Comparison of ENCODE assay signal across 8 mouse cellular contexts in the genomic region with DNA sequence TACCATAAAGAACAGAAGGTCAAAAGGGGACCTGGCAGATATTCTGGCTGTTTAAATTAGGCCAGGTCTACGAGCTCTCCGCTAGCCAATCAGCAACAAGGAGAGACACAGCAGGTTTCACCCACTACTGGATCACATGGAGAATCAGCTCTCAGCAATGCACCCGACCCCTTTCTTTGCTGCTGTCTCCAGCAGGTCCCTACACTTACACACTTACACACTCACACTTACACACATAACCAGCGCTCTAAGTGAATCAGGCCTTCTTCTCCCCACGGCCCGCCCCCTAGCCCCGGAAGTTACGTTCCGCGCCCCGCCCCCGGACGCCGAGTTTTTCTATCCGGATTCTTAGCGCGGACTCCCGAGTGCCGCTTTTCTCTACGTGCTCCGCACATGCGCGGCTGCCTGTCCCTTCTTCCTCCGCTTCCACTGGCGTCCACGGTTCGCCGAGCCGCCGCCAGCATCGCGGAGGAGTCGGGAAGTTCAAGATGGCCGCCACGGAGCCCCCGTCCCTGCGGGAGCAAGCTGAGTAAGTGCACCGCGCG. TPM values are rescaled to one million over a fixed set of nuclear protein-coding genes. Genes with fewer than 3 reads are reported as not detected.
DNase-seq lines count a peak whose midpoint lies in the region; ATAC-seq and TF ChIP-seq lines count a peak whose summit lies in the region.

A gene (plus strand): TSS at position 137 of the 545 bp plus-strand sequence.

- peak; percentile 80 to 88 for TF ChIP-seq POLR2A in MEL (IDR thresholded peaks at IDR 0.05; ENCODE audit: control insufficient read depth in 1 of 2, insufficient read depth in 1 of 2, low read depth in 1 of 2, low read length in 2 of 2, poor library complexity in 1 of 2)
- peak; percentile 62; the same call in 1 of the 2 replicates for TF ChIP-seq POLR2A in cerebellum, adult 2 months (IDR thresholded peaks at IDR 0.05; ENCODE audit: borderline replicate concordance, insufficient read depth, low read length)

- H3K36me3 ChIP-seq in MEL (ENCODE audit: control insufficient read depth in 1 of 2, insufficient read depth in 2 of 2, low read length in 2 of 2), result peaks cover 3 to 21% of the 10 kb centered on the region in 2 experiments
- no peaks in the 10 kb centered on the region for H3K36me3 ChIP-seq in forebrain, postnatal 0 days (ENCODE audit: insufficient read depth)
- H3K36me3 ChIP-seq in lung, embryonic 15.5 days, result no peaks in the 10 kb centered on the region

- H3K4me3 ChIP-seq in MEL (ENCODE audit: control insufficient read depth in 1 of 2, insufficient read depth in 1 of 2, low read depth in 2 of 2, low read length in 2 of 2), result peak within 1 kb of the TSS; percentile 87 to 89
- H3K4me3 ChIP-seq in cerebellum, adult 2 months (replicated peaks; ENCODE audit: insufficient read depth, low read depth, low read length), result peak within 1 kb of the TSS; percentile 99
- H3K4me3 ChIP-seq in forebrain, postnatal 0 days (ENCODE audit: low read depth, low read length), result peak within 1 kb of the TSS; percentile 80
- peak within 1 kb of the TSS; percentile 97 for H3K4me3 ChIP-seq in lung, embryonic 15.5 days

- no peaks in the 10 kb centered on the region for H3K9me3 ChIP-seq in MEL (replicated peaks; ENCODE audit: insufficient read depth, low read length)
- no peaks in the 10 kb centered on the region for H3K9me3 ChIP-seq in forebrain, postnatal 0 days (ENCODE audit: low read length)
- H3K9me3 ChIP-seq in lung, embryonic 15.5 days, result no peaks in the 10 kb centered on the region

- H3K9ac ChIP-seq in MEL (ENCODE audit: control insufficient read depth, low read depth, low read length, poor library complexity, severe bottlenecking), result peak within 1 kb of the TSS; percentile 90
- peak within 1 kb of the TSS; percentile 77 for H3K9ac ChIP-seq in forebrain, postnatal 0 days
- H3K9ac ChIP-seq in lung, embryonic 15.5 days, result peak within 1 kb of the TSS; percentile 98

- peak; percentile 85 for ATAC-seq in forebrain, postnatal 0 days
- peak; percentile 75 for ATAC-seq in lung, embryonic 15.5 days (ENCODE audit: borderline replicate concordance, extremely low read depth, low FRiP score, low TSS enrichment)

- peaks cover 0 to 10% of the 10 kb centered on the region in 2 experiments; a peak in 3 of 4 replicates for H3K4me1 ChIP-seq in MEL (ENCODE audit: control insufficient read depth in 1 of 2, insufficient read depth in 2 of 2, low read length in 2 of 2)
- H3K4me1 ChIP-seq in cerebellum, adult 2 months (ENCODE audit: control insufficient read depth, insufficient read depth, low read length), result peaks cover 6% of the 10 kb centered on the region; the same call in 1 of the 2 replicates
- peaks cover 12% of the 10 kb centered on the region for H3K4me1 ChIP-seq in forebrain, postnatal 0 days (ENCODE audit: insufficient read depth)
- H3K4me1 ChIP-seq in lung, embryonic 15.5 days, result peaks cover 22% of the 10 kb centered on the region

- TF ChIP-seq CTCF in MEL (IDR thresholded peaks at IDR 0.05 in 2 of 3, conservative IDR thresholded peaks at IDR 0.05 in 1 of 3; ENCODE audit: control insufficient read depth in 1 of 3, insufficient read depth in 1 of 3, low read depth in 2 of 3, low read length in 3 of 3, poor library complexity in 1 of 3, severe bottlenecking in 1 of 3), result no peak
- TF ChIP-seq CTCF in cerebellum, adult 2 months (IDR thresholded peaks at IDR 0.05; ENCODE audit: borderline replicate concordance, insufficient read depth, low read depth, low read length), result no peak
- TF ChIP-seq CTCF in forebrain, postnatal 0 days (IDR thresholded peaks at IDR 0.05; ENCODE audit: low read depth), result no peak

- H3K4me2 ChIP-seq in forebrain, postnatal 0 days (ENCODE audit: low read depth), result peak within 1 kb of the TSS; percentile 72
- peak within 1 kb of the TSS; percentile 64 for H3K4me2 ChIP-seq in lung, embryonic 15.5 days

- TF ChIP-seq RAD21 in MEL (IDR thresholded peaks at IDR 0.05; ENCODE audit: low read depth, low read length), result no peak

- WGBS in cerebellum, adult 2 months, result under 1% methylated on average over 40 of the region's 40 CpGs
- WGBS in forebrain, postnatal 0 days, result 1% methylated on average over 40 of the region's 40 CpGs
- under 1% methylated on average over 40 of the region's 40 CpGs for WGBS in lung, embryonic 15.5 days

- no peaks in the 10 kb centered on the region; a peak in 1 of 4 replicates for H3K27me3 ChIP-seq in MEL (ENCODE audit: control insufficient read depth in 1 of 2, insufficient read depth in 2 of 2, low read length in 2 of 2)
- H3K27me3 ChIP-seq in cerebellum, adult 2 months (ENCODE audit: control insufficient read depth, insufficient read depth, low read length), result no peaks in the 10 kb centered on the region
- H3K27me3 ChIP-seq in forebrain, postnatal 0 days (ENCODE audit: insufficient read depth, low read length), result no peaks in the 10 kb centered on the region
- no peaks in the 10 kb centered on the region for H3K27me3 ChIP-seq in lung, embryonic 15.5 days

- TF ChIP-seq EP300 in MEL (IDR thresholded peaks at IDR 0.05; ENCODE audit: low read depth in 1 of 2, low read length in 2 of 2), result no peak

- H3K79me2 ChIP-seq in MEL (ENCODE audit: control insufficient read depth, insufficient read depth, low read length, poor library complexity), result peaks cover 45% of the 10 kb centered on the region

- H3K27ac ChIP-seq in MEL (ENCODE audit: control insufficient read depth, low read depth, low read length), result peak within 1 kb of the TSS; percentile 97
- peak within 1 kb of the TSS; percentile 96 for H3K27ac ChIP-seq in cerebellum, adult 2 months (ENCODE audit: insufficient read depth, low read length)
- peak within 1 kb of the TSS; percentile 92 for H3K27ac ChIP-seq in forebrain, postnatal 0 days (ENCODE audit: low read depth, low read length)
- H3K27ac ChIP-seq in lung, embryonic 15.5 days, result peak within 1 kb of the TSS; percentile 98

- DNase-seq in MEL (ENCODE audit: low read depth, low spot score), result peak; percentile 94
- DNase-seq in cerebellum, adult 2 months, result peak; percentile 94 to 95
- DNase-seq in forebrain, postnatal 0 days, result peak; percentile 96
- DNase-seq in heart, postnatal 4 days, result peak; percentile 95
- DNase-seq in layer of hippocampus, adult 8-10 months (ENCODE audit: low spot score in 2 of 2), result peak; percentile 91 to 92
- DNase-seq in ovary, adult 18-20 months (ENCODE audit: low spot score), result peak; percentile 87
- peak; percentile 94 for DNase-seq in thymus, postnatal 0 days (ENCODE audit: low spot score)

TF ChIP-seq in MEL, 35 proteins besides CTCF, POLR2A, EP300 and RAD21 (continues in another document):
- TF ChIP-seq NELFE (IDR thresholded peaks at IDR 0.05; ENCODE audit: low read depth, low read length) (peak; percentile 92), TCF12 (IDR thresholded peaks at IDR 0.05; ENCODE audit: low read depth, low read length) (peak; percentile 55), MAX (IDR thresholded peaks at IDR 0.05; ENCODE audit: low read length) (peak; percentile 34; the same call in 1 of the 2 replicates), KAT2A (conservative IDR thresholded peaks at IDR 0.05; ENCODE audit: low read depth, low read length) (peak; percentile 47; the same call in 1 of the 2 replicates), ZMIZ1 (IDR thresholded peaks at IDR 0.05; ENCODE audit: low read depth, low read length) (peak; percentile 89), ZNF384 (IDR thresholded peaks at IDR 0.05; ENCODE audit: low read depth, low read length) (0 out of 2 replicates have a peak, but pooled peaks have one; percentile 55), TBP (IDR thresholded peaks at IDR 0.05; ENCODE audit: low read depth, low read length) (peak; percentile 73; the same call in 1 of the 2 replicates), GATA1 (IDR thresholded peaks at IDR 0.05; ENCODE audit: low read depth, low read length) (no peak), UBTF (IDR thresholded peaks at IDR 0.05; ENCODE audit: borderline replicate concordance, insufficient read depth, low read depth, low read length) (0 out of 2 replicates have a peak, but pooled peaks have one; percentile 56), ZKSCAN1 (IDR thresholded peaks at IDR 0.05; ENCODE audit: low read depth, low read length) (no peak), MAZ (IDR thresholded peaks at IDR 0.05; ENCODE audit: low read depth, low read length) (0 out of 2 replicates have a peak, but pooled peaks have one; percentile 13), USF1 (IDR thresholded peaks at IDR 0.05; ENCODE audit: low read depth, low read length) (peak; percentile 38; the same call in 1 of the 2 replicates), MXI1 (IDR thresholded peaks at IDR 0.05; ENCODE audit: low read depth, low read length) (peak; percentile 67), BHLHE40 (IDR thresholded peaks at IDR 0.05; ENCODE audit: borderline replicate concordance, low read depth, low read length) (no peak), MEF2A (IDR thresholded peaks at IDR 0.05; ENCODE audit: extremely low read depth, insufficient replicate concordance, low read depth, low read length, poor library complexity, severe bottlenecking) (no peak), ETS1 (IDR thresholded peaks at IDR 0.05; ENCODE audit: low read depth, low read length) (peak; percentile 37; the same call in 1 of the 2 replicates), ELF1 (IDR thresholded peaks at IDR 0.05; ENCODE audit: low read depth, low read length) (peak; percentile 74), SIN3A (IDR thresholded peaks at IDR 0.05; ENCODE audit: low read length) (peak; percentile 55; the same call in 1 of the 2 replicates), SMC3 (IDR thresholded peaks at IDR 0.05; ENCODE audit: low read depth, low read length) (0 out of 2 replicates have a peak, but pooled peaks have one; percentile 1), USF2 (IDR thresholded peaks at IDR 0.05; ENCODE audit: borderline replicate concordance in 1 of 2, insufficient read depth in 1 of 2, low read depth in 1 of 2, low read length in 2 of 2) (no peak), POLR2AphosphoS2 (IDR thresholded peaks at IDR 0.05; ENCODE audit: low read length) (peak; percentile 86), MYB (IDR thresholded peaks at IDR 0.05; ENCODE audit: low read depth, low read length) (no peak)

RNA-seq across cellular contexts. Expression of the gene that starts here (rescaled TPM):
- 66.6 and 74.9 TPM in 2 replicates for total RNA-seq in MEL (2012; rRNA removed)
- 10 to 100 TPM in 1 of 2 experiments, not detected in 1; 88.6 TPM for polyA plus RNA-seq in MEL (2012; ENCODE audit: insufficient read depth in 1 of 2, insufficient read length in 2 of 2, low read depth in 1 of 2, low replicate concordance in 2 of 2, missing spikeins in 1 of 2)
- polyA plus RNA-seq in cerebellum, adult 2 months (2012; rRNA removed), result 100 and 112 TPM in 2 replicates
- total RNA-seq in forebrain, postnatal 0 days (2014; rRNA removed), result 46.9 and 52.7 TPM in 2 replicates
- 40.9 and 45.7 TPM in 2 replicates for polyA plus RNA-seq in forebrain, postnatal 0 days (2015; fragmentation: Nextera tagmentation; extraction: Ambion mirVana)
- total RNA-seq in heart, postnatal 4 days (2021), result 10 to 100 TPM; 49.3 to 51.7 TPM
- total RNA-seq in layer of hippocampus, adult 8-10 months (2022), result 100 to 1,000 TPM in 1 of 4 experiments, 10 to 100 TPM in 3; 79.9 to 103 (median 87.0) TPM
- polyA plus RNA-seq in lung, embryonic 15.5 days (2015; fragmentation: Nextera tagmentation; extraction: Ambion mirVana), result 61.7 and 66.1 TPM in 2 replicates
- polyA plus RNA-seq in thymus, postnatal 0 days (2015; fragmentation: Nextera tagmentation; extraction: Ambion mirVana), result 102 and 108 TPM in 2 replicates

Comparison
In these comparisons a context has a peak if more than half of its experiments do, and no peak if none do; other contexts are left out.
1. Peak in every context shown above with its lines: DNase-seq, ATAC-seq, H3K4me3 ChIP-seq and H3K27ac ChIP-seq.